Mouse (Mus musculus) right cerebral cortex, postnatal 10 days (tissue): ENCODE results near the gene Csmd2.

Source experiments
- DNase-seq, 2 experiments: peaks; one replicate each; pipeline ENCODE4 v3.0.0; 2021; ENCODE audit warnings: low spot score in 2 of 2

Gene Csmd2

DNA sequence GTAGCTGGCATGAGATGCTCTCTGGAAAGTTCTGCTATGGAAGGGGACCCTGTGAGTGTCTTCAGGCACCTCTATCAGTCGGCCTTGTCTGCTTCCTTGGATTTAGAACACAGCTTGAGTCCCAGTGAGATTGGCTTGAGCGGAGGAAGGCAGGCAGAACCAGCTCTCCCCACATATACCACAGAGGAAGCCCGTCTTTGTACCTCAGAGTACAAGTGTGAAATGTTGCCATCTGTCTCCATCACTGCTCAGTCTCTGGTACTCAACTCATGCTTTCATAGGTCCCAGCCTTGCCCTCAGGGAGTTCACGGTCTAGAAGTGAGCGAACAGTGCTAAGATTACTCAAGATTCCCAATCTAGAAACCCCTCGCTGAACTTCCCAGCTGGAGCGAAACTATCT is 352.8 kb downstream of the Csmd2 start:
- no peak for DNase-seq

GRCm38 (mm10) chr4:128341315-128341714 is 353.7 kb downstream of the Csmd2 start:
- DNase-seq, result no peak

GRCm38 (mm10) chr4:128342208-128342607 is 354.6 kb downstream of the Csmd2 start:
- no peak for DNase-seq

DNA sequence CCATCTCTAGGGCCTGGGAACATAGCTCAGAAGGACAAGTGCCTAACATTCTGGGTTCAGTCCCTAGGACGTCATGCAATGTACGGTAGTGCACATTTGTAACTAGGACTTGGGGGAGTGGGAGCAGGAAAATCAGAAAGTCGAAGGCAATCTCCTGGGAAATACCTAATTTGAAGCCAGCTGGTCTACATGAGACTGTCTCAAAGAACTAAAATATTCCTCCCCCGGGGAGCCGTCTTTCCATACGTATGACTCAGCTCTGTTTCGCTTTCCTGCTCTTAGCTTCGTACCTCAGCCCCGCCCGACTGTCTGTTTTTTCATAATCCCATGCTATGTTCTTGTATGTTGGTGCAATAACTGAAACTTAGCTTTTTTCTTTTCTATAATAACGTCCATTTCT is 371.1 kb downstream of the Csmd2 start:
- DNase-seq, result peak; percentile 43 to 63

GRCm38 (mm10) chr4:128365851-128366250 is 378.2 kb downstream of the Csmd2 start:
- no peak for DNase-seq

DNA sequence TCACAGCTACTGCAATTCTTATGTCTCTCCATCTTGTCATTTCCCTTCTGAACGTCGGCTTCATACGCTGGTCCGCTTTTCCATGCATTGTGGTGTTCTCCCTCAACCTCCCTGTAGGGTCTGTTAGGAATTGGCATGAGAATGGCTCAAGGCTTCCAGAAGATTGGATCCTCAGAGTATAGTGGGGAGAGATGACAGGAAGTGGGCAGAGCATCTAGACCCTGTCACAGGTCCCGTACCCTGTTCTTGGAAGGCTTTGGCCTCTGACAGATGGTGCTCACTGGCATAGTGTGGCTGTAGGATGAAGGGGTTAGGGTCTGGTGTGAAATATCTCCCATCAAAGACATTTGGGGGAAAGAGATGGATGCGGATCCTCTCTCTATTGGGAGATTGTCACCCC is 380.4 kb downstream of the Csmd2 start:
- no peak for DNase-seq

DNA sequence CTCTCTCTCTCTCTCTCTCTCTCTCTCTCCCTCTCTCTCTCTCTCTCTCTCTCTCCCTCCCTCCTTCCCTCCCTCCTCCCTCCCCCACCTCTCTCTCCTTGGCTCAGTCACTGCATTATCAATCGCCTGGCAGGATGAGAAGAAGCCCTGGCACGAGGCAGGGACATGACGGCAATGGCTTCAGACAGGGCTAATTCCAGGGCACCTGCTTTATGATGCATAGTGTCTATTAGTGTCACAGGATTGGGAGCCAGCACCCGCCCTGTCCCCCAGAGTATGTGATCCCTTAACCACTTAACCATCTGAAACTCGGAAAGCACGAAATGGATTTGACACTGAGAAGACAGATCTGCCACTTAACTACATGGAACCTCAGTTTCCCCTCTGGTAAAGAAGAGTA is 384.1 kb downstream of the Csmd2 start:
- DNase-seq, result no peak

GRCm38 (mm10) chr4:128373196-128373595 is 385.5 kb downstream of the Csmd2 start:
- no peak for DNase-seq

GRCm38 (mm10) chr4:128374051-128374450 is 386.4 kb downstream of the Csmd2 start:
- DNase-seq, result no peak

DNA sequence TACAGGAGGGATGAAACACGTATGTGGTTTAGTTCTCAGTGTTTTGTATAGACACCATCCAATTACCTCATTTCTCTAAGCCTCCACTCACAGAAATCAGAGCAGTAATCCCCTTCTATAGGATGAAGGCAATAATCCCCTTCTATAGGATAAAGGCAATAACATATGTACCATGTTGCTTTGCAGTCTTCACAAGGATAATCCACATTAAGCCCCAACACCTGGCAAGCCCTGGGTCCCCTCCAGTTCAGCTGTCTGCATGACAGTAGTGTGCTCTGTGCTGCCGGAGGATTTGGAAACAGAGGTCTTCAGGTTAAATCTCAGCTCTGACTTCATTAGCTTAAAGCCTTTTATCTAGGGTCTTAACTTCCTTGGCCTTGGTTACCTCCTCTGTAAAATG is 391.3 kb downstream of the Csmd2 start:
- no peak for DNase-seq

DNA sequence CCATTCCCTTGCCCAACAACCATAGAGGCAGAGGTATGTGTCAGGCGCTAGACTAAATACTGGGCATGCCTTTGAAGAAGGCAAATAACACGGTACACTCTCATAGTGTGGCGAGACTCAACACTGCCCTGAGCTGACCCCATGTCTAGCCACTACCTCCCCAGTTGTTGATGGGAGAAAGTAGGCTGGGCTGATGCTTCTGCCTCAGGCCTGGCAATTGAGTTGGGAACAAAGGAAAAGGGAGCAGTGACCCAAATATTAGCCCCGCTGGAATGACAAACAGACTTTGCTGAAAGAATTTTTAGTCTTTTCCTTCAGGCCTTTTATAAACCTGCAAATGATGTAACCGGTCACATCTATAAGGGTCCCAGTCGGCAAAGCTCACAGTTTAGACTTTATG is 393.7 kb downstream of the Csmd2 start:
- no peak for DNase-seq

GRCm38 (mm10) chr4:128383800-128384199 is 396.1 kb downstream of the Csmd2 start:
- DNase-seq, result no peak

- DNase-seq, result no peak
Observed at GRCm38 (mm10) chr4:128391484-128391883, 403.8 kb downstream of the Csmd2 start.

- DNase-seq, result no peak
Observed at GRCm38 (mm10) chr4:128392279-128392678, 404.6 kb downstream of the Csmd2 start.

DNA sequence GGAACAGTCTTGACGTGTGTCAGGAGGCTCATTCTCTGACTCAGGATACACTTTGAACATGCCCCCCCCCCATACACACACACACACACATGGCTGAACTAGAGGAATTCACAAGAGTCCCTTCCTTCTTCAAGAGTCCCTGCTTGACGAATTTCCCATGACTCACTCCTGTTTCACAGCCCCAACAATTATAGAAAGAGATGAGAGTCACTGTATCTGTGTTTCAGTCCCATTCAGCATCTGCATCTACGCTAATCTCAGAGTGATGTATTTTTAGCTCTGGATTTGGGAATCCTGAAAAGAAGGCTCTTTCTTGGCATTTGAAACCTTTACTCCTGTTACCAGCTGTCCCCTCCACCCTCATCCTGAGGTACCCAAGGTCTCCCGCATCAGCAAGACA is 406.2 kb downstream of the Csmd2 start:
- no peak for DNase-seq

DNA sequence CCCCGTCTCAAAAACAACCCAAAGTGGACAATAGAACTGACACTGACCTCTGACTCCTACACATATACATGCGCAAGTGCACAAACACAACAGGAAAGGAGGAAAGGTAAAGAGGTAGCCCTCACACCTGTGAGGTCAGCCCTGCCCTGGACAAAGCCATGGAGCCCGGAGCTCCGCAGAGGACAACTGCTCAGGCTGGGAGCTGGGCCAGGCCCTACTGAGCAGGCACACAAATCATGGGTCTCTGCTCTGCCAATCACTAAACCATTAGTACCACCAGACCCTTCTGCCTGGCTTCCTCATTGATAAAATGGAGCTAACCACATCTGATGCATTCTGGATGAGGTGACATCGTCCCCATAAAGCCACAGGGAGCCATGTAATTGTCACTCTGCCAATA is 409.0 kb downstream of the Csmd2 start:
- DNase-seq, result no peak

GRCm38 (mm10) chr4:128397804-128398203 is 410.1 kb downstream of the Csmd2 start:
- DNase-seq, result peak in 1 of 2 experiments; percentile 48

DNA sequence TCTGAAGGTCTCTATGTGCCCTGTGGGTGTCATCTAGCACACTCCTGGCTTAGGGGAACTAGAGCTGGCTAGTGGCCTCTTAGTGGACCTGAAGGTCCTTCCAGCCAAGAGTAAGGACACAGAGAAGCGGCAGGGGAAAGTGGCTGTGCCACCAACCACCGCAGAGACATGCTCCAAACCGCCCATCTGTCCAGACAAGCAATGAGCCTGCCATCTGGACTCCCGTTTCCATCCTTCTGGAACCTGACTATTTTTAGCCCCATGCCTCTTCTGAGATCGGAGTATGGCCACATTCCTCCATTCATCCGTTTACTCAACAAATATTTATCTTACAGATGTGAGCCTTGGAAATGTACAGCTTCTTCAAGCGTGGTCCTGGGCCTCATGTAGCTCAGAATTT is 411.3 kb downstream of the Csmd2 start:
- DNase-seq, result peak; percentile 73 to 80

- no peak for DNase-seq
Observed at GRCm38 (mm10) chr4:128400016-128400415, 412.4 kb downstream of the Csmd2 start.

GRCm38 (mm10) chr4:128401591-128401990 is 413.9 kb downstream of the Csmd2 start:
- DNase-seq, result no peak

- no peak for DNase-seq
Observed at GRCm38 (mm10) chr4:128402706-128403105, 415.0 kb downstream of the Csmd2 start.

DNA sequence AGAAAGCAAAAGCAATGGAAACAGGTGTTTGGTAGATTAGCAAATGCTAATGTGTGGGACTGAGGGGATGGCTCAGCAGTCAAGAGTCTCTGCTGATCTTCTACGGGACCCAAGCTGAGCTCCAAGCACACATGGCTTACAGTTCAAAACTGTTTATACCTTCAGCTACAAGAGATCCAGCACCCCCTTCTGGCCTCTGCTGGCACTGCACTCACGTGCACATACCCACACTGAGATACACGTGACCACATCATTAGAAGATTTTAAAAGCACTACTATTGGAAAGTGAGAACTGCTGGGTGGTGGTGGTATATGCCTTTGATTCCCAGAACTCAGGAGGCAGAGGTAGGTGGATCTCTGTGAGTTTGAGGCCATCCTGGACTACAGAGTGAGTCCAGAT is 417.9 kb downstream of the Csmd2 start:
- DNase-seq, result no peak

DNA sequence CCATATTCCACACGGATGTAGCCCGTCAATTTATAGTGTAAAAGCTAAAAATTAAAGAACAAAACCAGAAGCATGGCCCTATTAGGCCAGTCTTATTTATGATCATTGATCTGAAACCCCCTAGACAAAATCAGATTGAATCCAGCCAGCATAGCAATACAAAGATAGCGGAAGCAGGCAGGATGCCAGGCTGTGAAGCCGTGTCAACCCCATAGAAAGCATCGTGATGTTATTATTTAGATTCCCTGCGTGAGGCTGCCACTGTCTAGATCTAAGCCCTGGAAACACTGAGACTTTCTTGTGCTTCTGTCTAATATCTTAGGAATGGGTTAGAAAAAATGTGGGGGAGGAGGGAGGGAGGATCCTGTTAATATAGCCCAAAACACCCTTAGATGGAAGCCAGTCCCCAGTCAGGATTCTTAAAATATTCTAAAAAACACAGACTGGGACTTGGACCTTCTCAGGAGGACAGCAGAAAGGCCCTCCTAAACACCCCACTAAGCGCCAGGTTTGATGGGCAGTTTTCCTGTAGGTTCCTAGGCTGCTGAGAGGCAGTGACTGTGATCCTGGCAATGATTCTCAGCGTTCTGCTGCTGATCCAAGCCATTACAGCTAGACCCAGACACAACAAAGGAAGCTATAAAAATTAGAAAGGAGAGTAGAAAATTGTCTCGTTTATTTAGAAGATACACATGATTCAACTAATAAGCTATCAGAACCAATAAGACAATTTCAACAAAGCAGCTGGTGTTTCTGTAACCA is 419.6 kb downstream of the Csmd2 start:
- no peak for DNase-seq
